Mouse (Mus musculus): ENCODE data around the gene 1700023F06Rik.

- TF ChIP-seq CHD2 (IDR thresholded peaks at IDR 0.05; ENCODE audit: low read depth, low read length) (no peak), ZNF384 (IDR thresholded peaks at IDR 0.05; ENCODE audit: low read depth, low read length) (no peak), ZC3H11A (IDR thresholded peaks at IDR 0.05; ENCODE audit: borderline replicate concordance, low read depth, low read length) (no peak), HCFC1 (IDR thresholded peaks at IDR 0.05; ENCODE audit: borderline replicate concordance, insufficient read depth, low read length) (no peak), MAFK (IDR thresholded peaks at IDR 0.05; ENCODE audit: insufficient read depth, low read depth, low read length) (no peak)
These were observed 29.4 kb upstream of the 1700023F06Rik start for GRCm38 (mm10) chr11:103237757-103238156.

All from ES-E14 (cell line).